Mouse (Mus musculus) CD4-positive helper T cell, adult 2 months (primary cell): ENCODE data around the gene Rps18.
"Not testable (repeated sequence)": the region's sequence is repeated elsewhere in the genome, so short reads cannot be mapped to it uniquely, and the experiment has no call there.

ENCODE experiments used
- DNase-seq: peaks from one replicate; pipeline ENCODE4 v3.0.0-alpha.2; 2012; ENCODE audit warnings: low read depth, missing footprints, low spot score

The Rps18 gene

GRCm38 (mm10) chr17:33968927-33969326, 13.1 kb upstream of the Rps18 start:
- peak; percentile 81 for DNase-seq

- peak; percentile 87 for DNase-seq
These were observed 12.7 kb upstream of the Rps18 start for GRCm38 (mm10) chr17:33968489-33968888.

- DNase-seq: no peak
These were observed 10.2 kb upstream of the Rps18 start for GRCm38 (mm10) chr17:33965846-33966550.

GRCm38 (mm10) chr17:33965082-33965845, 9.5 kb upstream of the Rps18 start:
- DNase-seq: no peak

- DNase-seq: no peak
These were observed 7.1 kb upstream of the Rps18 start for GRCm38 (mm10) chr17:33962876-33963275.

- DNase-seq: no peak
These were observed 4.1 kb upstream of the Rps18 start for GRCm38 (mm10) chr17:33959948-33960347.

- no peak for DNase-seq
These were observed 3.3 kb upstream of the Rps18 start for GRCm38 (mm10) chr17:33959135-33959534.

GRCm38 (mm10) chr17:33958451-33958850, 2.6 kb upstream of the Rps18 start:
- DNase-seq: no peak

GRCm38 (mm10) chr17:33957493-33957892, 1.7 kb upstream of the Rps18 start:
- DNase-seq: no peak

GRCm38 (mm10) chr17:33956336-33956735, 535 bp upstream of the Rps18 start:
- no peak for DNase-seq

- no peak for DNase-seq
These were observed 901 bp downstream of the Rps18 start for GRCm38 (mm10) chr17:33954646-33955554.

GRCm38 (mm10) chr17:33953961-33954565, 1.7 kb downstream of the Rps18 start:
- DNase-seq: no peak

GRCm38 (mm10) chr17:33953310-33953709, 2.5 kb downstream of the Rps18 start:
- no peak for DNase-seq

- DNase-seq: no peak
These were observed 2.9 kb downstream of the Rps18 start for GRCm38 (mm10) chr17:33952879-33953278.

- DNase-seq: not testable (repeated sequence)
These were observed 3.8 kb downstream of the Rps18 start for GRCm38 (mm10) chr17:33952015-33952414.

GRCm38 (mm10) chr17:33951021-33951946, 4.5 kb downstream of the Rps18 start, which contains the start of gene B3galt4:
B3galt4 (minus strand) TSS chr17:33951488.
- peak; percentile 89 for DNase-seq

- DNase-seq: no peak
These were observed 5.6 kb downstream of the Rps18 start for GRCm38 (mm10) chr17:33950131-33950625.

GRCm38 (mm10) chr17:33948905-33949537, 6.8 kb downstream of the Rps18 start:
- no peak for DNase-seq

- DNase-seq: no peak
These were observed 7.5 kb downstream of the Rps18 start for GRCm38 (mm10) chr17:33948090-33948904.
